Mouse (Mus musculus): ENCODE measurements at regions not wholly inside any gene's neighbourhood (a gene's known extent, or its start where the extent isn't known, plus 50 kb on each side); places are given as distances from the start of the nearest gene placed in this dataset.
A peak's percentile ranks its signal among the peaks of the same experiment; 100 is the strongest.

GRCm38 (mm10) chr13:110450526-110450925 lies 55.7 kb downstream of the Plk2 start:
- intact Hi-C loops (cut with DNase I) = no loop called here

GRCm38 (mm10) chr13:110452009-110452525 lies 57.2 kb downstream of the Plk2 start:
- intact Hi-C loops (cut with DNase I) = no loop called here
- DNase-seq (ENCODE audit: low spot score) = no peak

More at GRCm38 (mm10) chr13:110450526-110450925, 55.7 kb downstream of the Plk2 start:
- no peak for DNase-seq (ENCODE audit: low spot score)

GRCm38 (mm10) chr13:110455085-110455484 lies 60.2 kb downstream of the Plk2 start:
- no peak for DNase-seq (ENCODE audit: low spot score)
- intact Hi-C loops (cut with DNase I) = no loop called here

- no peak for DNase-seq (ENCODE audit: low spot score)
- intact Hi-C loops (cut with DNase I) = no loop called here
Observed at GRCm38 (mm10) chr13:110455569-110456196, 60.8 kb downstream of the Plk2 start.

- no peak for DNase-seq (ENCODE audit: low spot score)
- intact Hi-C loops (cut with DNase I) = no loop called here
Observed at GRCm38 (mm10) chr13:110458701-110459100, 63.9 kb downstream of the Plk2 start.

GRCm38 (mm10) chr13:110461581-110461980 lies 66.7 kb downstream of the Plk2 start:
- no peak for DNase-seq (ENCODE audit: low spot score)
- intact Hi-C loops (cut with DNase I) = no loop called here

GRCm38 (mm10) chr13:110471526-110471925 lies 76.7 kb downstream of the Plk2 start:
- intact Hi-C loops (cut with DNase I) = no loop called here
- DNase-seq (ENCODE audit: low spot score) = no peak

GRCm38 (mm10) chr13:110477709-110478108 lies 82.9 kb downstream of the Plk2 start:
- DNase-seq (ENCODE audit: low spot score) = no peak
- intact Hi-C loops (cut with DNase I) = no loop called here

GRCm38 (mm10) chr13:110484358-110484940 lies 89.6 kb downstream of the Plk2 start:
- intact Hi-C loops (cut with DNase I) = no loop called here
- DNase-seq (ENCODE audit: low spot score) = no peak

- intact Hi-C loops (cut with DNase I) = no loop called here
- DNase-seq (ENCODE audit: low spot score) = no peak
Observed at GRCm38 (mm10) chr13:110485515-110485914, 90.7 kb downstream of the Plk2 start.

GRCm38 (mm10) chr13:110490166-110490565 lies 95.3 kb downstream of the Plk2 start:
- intact Hi-C loops (cut with DNase I) = no loop called here
- DNase-seq (ENCODE audit: low spot score) = no peak

- intact Hi-C loops (cut with DNase I) = no loop called here
- no peak for DNase-seq (ENCODE audit: low spot score)
Observed at GRCm38 (mm10) chr13:110492296-110493001, 97.6 kb downstream of the Plk2 start.

- no peak for DNase-seq (ENCODE audit: low spot score)
- intact Hi-C loops (cut with DNase I) = no loop called here
Observed at GRCm38 (mm10) chr13:110493002-110493552, 98.2 kb downstream of the Plk2 start.

- intact Hi-C loops (cut with DNase I) = no loop called here
- DNase-seq (ENCODE audit: low spot score) = no peak
Observed at GRCm38 (mm10) chr13:110497461-110497860, 102.6 kb downstream of the Plk2 start.

- DNase-seq (ENCODE audit: low spot score) = no peak
- intact Hi-C loops (cut with DNase I) = no loop called here
Observed at GRCm38 (mm10) chr13:110507814-110508362, 113.0 kb downstream of the Plk2 start.

GRCm38 (mm10) chr13:110517986-110518385 lies 123.1 kb downstream of the Plk2 start:
- intact Hi-C loops (cut with DNase I) = no loop called here
- DNase-seq (ENCODE audit: low spot score) = no peak

- no peak for DNase-seq (ENCODE audit: low spot score)
- intact Hi-C loops (cut with DNase I) = no loop called here
Observed at GRCm38 (mm10) chr13:110522974-110523373, 128.1 kb downstream of the Plk2 start.

GRCm38 (mm10) chr13:110527681-110528080 lies 132.8 kb downstream of the Plk2 start:
- no peak for DNase-seq (ENCODE audit: low spot score)
- intact Hi-C loops (cut with DNase I) = no loop called here

GRCm38 (mm10) chr13:110529624-110530023 lies 134.8 kb downstream of the Plk2 start:
- no peak for DNase-seq (ENCODE audit: low spot score)
- intact Hi-C loops (cut with DNase I) = loop anchor here (10.0 kb wide), 1 partner anchor 435 kb away; no protein-coding TSS in a partner anchor

GRCm38 (mm10) chr13:110534320-110534764 lies 139.5 kb downstream of the Plk2 start:
- intact Hi-C loops (cut with DNase I) = loop anchor here (10.0 kb wide), 1 partner anchor 430 kb away; no protein-coding TSS in a partner anchor

More at GRCm38 (mm10) chr13:110534320-110534764, 139.5 kb downstream of the Plk2 start:
- peak; percentile 30 for DNase-seq (ENCODE audit: low spot score)

All from heart, postnatal 25 days (tissue).